Mouse (Mus musculus): ENCODE data around the gene Cyp2w1.
A peak's percentile ranks its signal among the peaks of the same experiment; 100 is the strongest.

Cyp2w1 gene

DNA sequence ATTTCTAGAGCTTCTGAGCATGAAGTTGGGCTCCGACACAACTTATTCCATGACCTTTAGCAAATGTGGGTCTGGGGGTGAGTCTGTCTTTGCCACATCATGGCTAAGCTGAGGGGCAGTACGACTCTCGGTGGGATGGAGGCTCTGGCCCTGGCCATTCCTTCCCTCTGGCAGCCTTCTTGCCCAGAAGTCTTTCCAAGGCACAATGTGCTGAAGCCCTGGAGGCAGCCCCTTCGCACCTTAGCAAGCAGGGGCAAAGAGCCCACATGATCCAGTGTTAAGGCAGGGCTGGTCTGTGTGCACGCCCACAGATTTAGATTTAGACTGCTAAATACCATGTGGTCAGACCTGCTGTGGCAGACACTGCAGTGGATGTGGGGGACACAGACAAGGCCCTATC lies 46.4 kb downstream of the Cyp2w1 start:
- no peak for DNase-seq (ENCODE audit: inconsistent age in 2 of 2, low spot score in 1 of 2)

DNA sequence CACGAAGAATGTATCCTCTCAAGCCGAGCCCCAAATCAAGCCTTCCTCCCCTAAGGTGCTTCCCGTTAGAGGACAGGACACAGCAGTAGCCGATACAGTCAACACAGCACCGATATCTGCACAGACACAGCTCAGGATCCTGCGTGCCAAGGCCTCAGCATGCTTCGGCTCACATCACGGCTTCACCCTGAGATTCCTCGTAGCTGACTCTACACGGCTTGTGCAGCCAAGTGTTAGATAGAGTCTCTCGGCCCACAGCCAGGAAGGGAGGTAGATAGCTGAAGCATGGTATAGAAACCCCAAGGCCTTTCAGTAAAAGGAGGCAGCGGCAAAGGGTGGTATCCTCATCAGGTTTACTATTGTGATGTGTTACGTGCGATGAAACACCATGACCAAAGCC lies 47.6 kb downstream of the Cyp2w1 start:
- DNase-seq (ENCODE audit: inconsistent age in 2 of 2, low spot score in 1 of 2) = peak in 1 of 2 experiments; percentile 33

DNA sequence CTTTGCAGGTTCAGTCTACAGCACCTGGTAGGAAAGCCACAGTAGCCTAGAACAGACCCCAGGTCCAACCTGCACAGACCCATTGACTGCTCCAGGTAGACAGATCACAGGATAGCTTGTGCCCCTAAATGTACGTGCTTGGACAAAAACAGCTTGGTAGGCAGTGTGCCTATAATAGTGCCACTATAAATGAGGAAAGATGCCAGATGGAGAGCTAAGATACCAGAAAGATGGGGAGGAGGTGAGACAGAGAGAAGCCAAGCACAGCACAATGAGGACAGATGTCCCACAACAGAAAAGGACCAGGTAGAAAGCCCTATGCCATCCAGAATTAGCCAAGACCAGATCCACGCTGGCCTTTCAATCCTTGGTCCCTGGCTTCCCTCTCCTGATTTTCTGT lies 49.7 kb downstream of the Cyp2w1 start:
- DNase-seq (ENCODE audit: inconsistent age in 2 of 2, low spot score in 1 of 2) = no peak

DNA sequence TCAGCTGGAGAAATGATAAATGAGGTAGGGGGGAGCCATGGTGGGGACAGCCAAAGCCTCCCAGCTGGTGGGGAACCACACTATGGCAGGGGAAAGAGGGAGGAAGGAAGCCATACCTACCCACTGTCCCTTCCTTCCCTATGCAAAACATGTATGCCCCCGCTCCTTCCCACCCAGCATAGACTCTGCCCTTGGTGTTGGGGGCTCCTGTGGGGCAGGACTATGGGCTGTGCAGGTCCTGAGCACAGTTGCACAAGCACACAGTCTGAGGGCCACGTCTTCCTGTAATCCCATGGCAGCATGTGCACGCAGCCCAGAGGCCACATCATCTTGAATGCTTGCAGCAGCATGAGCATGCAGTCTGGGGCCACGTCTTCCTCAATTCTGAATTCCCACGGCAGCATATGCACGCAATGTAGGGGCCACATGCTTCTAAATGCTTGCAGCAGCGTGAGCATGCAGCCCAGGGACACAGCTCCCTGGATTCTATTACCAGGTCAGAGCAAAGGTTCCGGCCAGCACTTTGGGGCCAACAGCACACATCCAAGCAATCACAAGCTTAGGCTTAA lies 51.4 kb downstream of the Cyp2w1 start:
- no peak for DNase-seq (ENCODE audit: inconsistent age in 2 of 2, low spot score in 1 of 2)

DNA sequence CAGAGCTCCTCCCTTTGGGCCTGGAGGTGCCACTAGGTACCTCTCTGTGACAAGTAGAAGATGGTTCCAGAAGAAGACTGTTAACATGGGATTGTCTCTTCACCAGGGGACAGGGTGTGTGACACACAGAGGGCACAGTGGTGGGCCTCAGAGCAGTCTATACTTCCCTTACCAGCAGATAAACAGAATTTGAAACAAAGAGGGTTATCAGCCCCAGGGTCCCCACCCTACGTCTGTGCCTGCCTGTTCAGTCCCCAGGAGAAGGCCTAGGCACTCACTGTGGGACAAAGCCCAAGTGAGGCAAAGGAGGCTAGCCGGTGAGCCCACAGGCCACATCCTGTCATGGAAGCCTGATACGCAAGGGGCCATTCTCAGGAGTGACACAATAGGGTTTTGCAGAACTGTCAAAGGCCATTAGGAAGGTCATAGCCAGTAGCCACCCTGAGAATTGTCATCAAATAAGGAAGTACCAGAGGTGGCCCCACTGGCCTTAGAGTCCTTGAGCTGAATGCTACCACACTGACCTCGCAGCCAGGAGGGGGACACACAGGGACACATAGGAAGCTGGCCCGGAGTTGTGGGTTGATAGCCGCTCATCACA lies 52.5 kb downstream of the Cyp2w1 start, which contains the start of gene C130050O18Rik:
TSS of gene C130050O18Rik (plus strand) at position 480 of the 601 bp plus-strand sequence.
- no peak for DNase-seq (ENCODE audit: inconsistent age in 2 of 2, low spot score in 1 of 2)

DNA sequence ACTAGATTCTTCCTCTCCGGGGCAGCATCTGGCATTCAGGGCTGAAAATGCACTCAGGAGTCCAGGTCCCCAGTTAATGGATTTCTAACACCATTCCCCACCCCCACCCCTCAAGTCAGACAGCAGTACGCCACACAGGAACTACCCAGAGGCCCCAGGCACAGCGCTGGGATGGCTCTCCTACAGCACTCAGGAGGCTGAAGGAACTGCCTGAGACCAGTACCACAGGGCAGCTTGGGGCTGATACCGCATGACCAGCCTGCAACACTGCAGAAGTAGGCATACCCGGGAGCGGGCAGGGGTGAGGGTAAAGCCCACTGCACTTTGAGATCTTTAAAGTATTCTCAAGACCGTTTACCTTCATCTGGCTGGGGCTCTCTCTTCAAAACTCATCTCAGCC lies 53.1 kb downstream of the Cyp2w1 start:
- DNase-seq (ENCODE audit: inconsistent age in 2 of 2, low spot score in 1 of 2) = no peak

DNA sequence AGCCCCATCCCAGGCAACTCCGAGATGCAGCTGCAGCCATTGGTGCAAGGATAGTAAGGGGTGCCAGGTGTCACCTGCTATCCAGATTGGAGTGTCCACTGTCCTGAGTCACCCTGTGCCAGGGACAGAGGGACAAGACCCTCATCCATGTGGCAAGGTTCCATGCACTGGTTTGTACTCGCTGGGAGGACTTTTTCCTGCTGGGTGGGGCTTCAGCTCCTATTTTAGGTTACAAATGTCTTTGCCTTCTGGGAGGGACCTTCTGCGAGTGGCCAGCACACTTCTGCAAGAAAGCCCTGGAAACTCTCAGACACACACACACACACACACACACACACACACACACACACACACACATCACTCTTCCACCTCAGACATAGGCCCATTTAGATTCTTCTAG lies 53.5 kb downstream of the Cyp2w1 start:
- no peak for DNase-seq (ENCODE audit: inconsistent age in 2 of 2, low spot score in 1 of 2)
